Mouse (Mus musculus) embryo, embryonic 11 days (tissue): ENCODE data around the gene Ushbp1.
A peak's percentile ranks its signal among the peaks of the same experiment; 100 is the strongest.
"Not testable (repeated sequence)": the region's sequence is repeated elsewhere in the genome, so short reads cannot be mapped to it uniquely, and the experiment has no call there.

Source experiments
- DNase-seq: peaks from one replicate; pipeline ENCODE4 v3.0.0-alpha.2; 2015

The Ushbp1 gene

GRCm38 (mm10) chr8:71368366-71368765, 27.2 kb downstream of the Ushbp1 start:
- DNase-seq, result no peak

- DNase-seq, result no peak
Observed at GRCm38 (mm10) chr8:71367529-71368176, 27.9 kb downstream of the Ushbp1 start.

GRCm38 (mm10) chr8:71366771-71367528, 28.7 kb downstream of the Ushbp1 start, which contains the start of gene Use1:
TSS of gene Use1 (plus strand) at chr8:71366848.
- DNase-seq, result peak; percentile 96

- no peak for DNase-seq
Observed at GRCm38 (mm10) chr8:71358026-71358425, 37.6 kb downstream of the Ushbp1 start.

- DNase-seq, result no peak
Observed at GRCm38 (mm10) chr8:71351520-71351919, 44.1 kb downstream of the Ushbp1 start.

- no peak for DNase-seq
Observed at GRCm38 (mm10) chr8:71351117-71351516, 44.5 kb downstream of the Ushbp1 start.

GRCm38 (mm10) chr8:71346581-71346980, 49.0 kb downstream of the Ushbp1 start:
- no peak for DNase-seq

GRCm38 (mm10) chr8:71340625-71341024, 55.0 kb downstream of the Ushbp1 start:
- DNase-seq, result peak; percentile 67

GRCm38 (mm10) chr8:71337834-71338233, 57.8 kb downstream of the Ushbp1 start:
- DNase-seq, result not testable (repeated sequence)
